ENCODE assay signal across 16 mouse cellular contexts in the genomic region with DNA sequence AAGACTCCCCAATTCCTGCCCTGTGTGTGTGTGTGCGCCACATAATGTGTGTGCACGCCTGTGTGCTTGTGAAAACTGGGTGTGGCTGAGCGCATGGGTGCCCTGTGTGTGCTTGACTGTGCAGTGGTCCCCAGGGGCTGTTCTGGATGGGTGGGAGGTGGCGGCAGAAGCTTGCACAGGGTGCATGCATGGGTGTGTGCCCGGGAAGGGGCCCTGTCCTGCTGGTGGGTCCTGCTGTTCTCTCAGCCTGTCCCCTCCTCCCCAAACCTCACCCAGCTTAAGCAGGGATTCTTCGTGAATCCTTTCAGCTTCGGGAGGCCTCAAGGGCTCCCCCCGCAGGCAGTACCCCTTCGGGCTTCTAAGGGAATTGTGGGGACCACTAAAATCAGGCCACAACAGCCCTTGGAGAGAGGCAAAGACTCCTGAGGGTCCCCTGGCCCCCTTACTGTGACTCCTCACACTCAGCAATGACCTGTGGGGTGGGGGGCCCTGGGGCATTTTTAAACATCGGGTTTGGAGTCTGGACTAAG. TPM values are rescaled to one million over a fixed set of nuclear protein-coding genes. Genes with fewer than 3 reads are reported as not detected.
DNase-seq lines count a peak whose midpoint lies in the region; ATAC-seq and TF ChIP-seq lines count a peak whose summit lies in the region.
"Had no signal": no experiment of that assay in that cellular context is flagged by ENCODE, and none has a peak within 500 bp of the region (broad histone marks: within the 10 kb centered on the region; RNA-seq: fewer than 3 reads in every experiment).

No protein-coding gene starts in this region.

- H3K4me3 ChIP-seq in forebrain, embryonic 11.5 days (ENCODE audit: low read depth, low read length), result no peak overlapping the region
- H3K4me3 ChIP-seq in forebrain, embryonic 14.5 days (ENCODE audit: low read depth, low read length), result no peak overlapping the region
- H3K4me3 ChIP-seq in kidney, embryonic 16.5 days (ENCODE audit: low read length), result no peak overlapping the region
- no peak overlapping the region for H3K4me3 ChIP-seq in MEL (ENCODE audit: control insufficient read depth in 1 of 2, insufficient read depth in 1 of 2, low read depth in 2 of 2, low read length in 2 of 2)
- no peak overlapping the region for H3K4me3 ChIP-seq in lung, postnatal 0 days (ENCODE audit: low read depth, low read length)
- H3K4me3 ChIP-seq: neural tube, embryonic 13.5 days had no signal

- TF ChIP-seq CTCF in MEL (IDR thresholded peaks at IDR 0.05 in 2 of 3, conservative IDR thresholded peaks at IDR 0.05 in 1 of 3; ENCODE audit: control insufficient read depth in 1 of 3, insufficient read depth in 1 of 3, low read depth in 2 of 3, low read length in 3 of 3, poor library complexity in 1 of 3, severe bottlenecking in 1 of 3), result peak in 2 of 3 experiments; percentile 42 to 60; a peak in 4 of 6 replicates
- no peak for TF ChIP-seq CTCF in lung, postnatal 0 days (IDR thresholded peaks at IDR 0.05)

- no peak overlapping the region for H3K9ac ChIP-seq in forebrain, embryonic 11.5 days (ENCODE audit: low read length)
- no peak overlapping the region for H3K9ac ChIP-seq in forebrain, embryonic 14.5 days (ENCODE audit: low read length)
- H3K9ac ChIP-seq in kidney, embryonic 16.5 days (replicated peaks; ENCODE audit: low read length), result no peak overlapping the region
- H3K9ac ChIP-seq in MEL (ENCODE audit: control insufficient read depth, low read depth, low read length, poor library complexity, severe bottlenecking), result no peak overlapping the region
- H3K9ac ChIP-seq in lung, postnatal 0 days (replicated peaks; ENCODE audit: low read depth), result no peak overlapping the region
- H3K9ac ChIP-seq: limb, embryonic 13.5 days; neural tube, embryonic 13.5 days had no signal

- H3K4me1 ChIP-seq in forebrain, embryonic 11.5 days (replicated peaks; ENCODE audit: control insufficient read depth, insufficient read depth, low read length), result peaks cover 2% of the 10 kb centered on the region; the same call in 1 of the 2 replicates
- H3K4me1 ChIP-seq in forebrain, embryonic 14.5 days (ENCODE audit: control insufficient read depth, insufficient read depth, low read length), result no peaks in the 10 kb centered on the region
- H3K4me1 ChIP-seq in kidney, embryonic 16.5 days (ENCODE audit: insufficient read depth, low read length), result peaks cover 25% of the 10 kb centered on the region
- H3K4me1 ChIP-seq in MEL (ENCODE audit: control insufficient read depth in 1 of 2, insufficient read depth in 2 of 2, low read length in 2 of 2), result no peaks in the 10 kb centered on the region
- H3K4me1 ChIP-seq in lung, postnatal 0 days (ENCODE audit: insufficient read depth, low read depth, low read length), result no peaks in the 10 kb centered on the region

- H3K36me3 ChIP-seq in forebrain, embryonic 11.5 days (ENCODE audit: control insufficient read depth, insufficient read depth, low read length), result no peaks in the 10 kb centered on the region
- H3K36me3 ChIP-seq in forebrain, embryonic 14.5 days (ENCODE audit: control insufficient read depth, insufficient read depth, low read length), result peaks cover 3% of the 10 kb centered on the region; the same call in 1 of the 2 replicates
- H3K36me3 ChIP-seq in kidney, embryonic 16.5 days (ENCODE audit: insufficient read depth, low read length), result no peaks in the 10 kb centered on the region
- no peaks in the 10 kb centered on the region for H3K36me3 ChIP-seq in MEL (ENCODE audit: control insufficient read depth in 1 of 2, insufficient read depth in 2 of 2, low read length in 2 of 2)
- H3K36me3 ChIP-seq in lung, postnatal 0 days (ENCODE audit: insufficient read depth, low read length), result no peaks in the 10 kb centered on the region; the same call in 1 of the 2 replicates

- H3K79me2 ChIP-seq in MEL (ENCODE audit: control insufficient read depth, insufficient read depth, low read length, poor library complexity), result no peaks in the 10 kb centered on the region

- peak; percentile 51 for DNase-seq in forebrain, embryonic 11.5 days (ENCODE audit: low spot score)
- no peak for DNase-seq in forebrain, embryonic 14.5 days (ENCODE audit: low spot score)
- no peak for DNase-seq in kidney, postnatal 25 days
- DNase-seq in A20 (ENCODE audit: low read depth, low spot score) (peak; percentile 26), MEL (ENCODE audit: low read depth, low spot score) (peak; percentile 25)
- no peak for DNase-seq in Muller cell, postnatal 12 days (ENCODE audit: inconsistent ontology term)
- DNase-seq in lung, postnatal 0 days (ENCODE audit: low spot score), result no peak
- DNase-seq: gastrocnemius, postnatal 25 days; lung, postnatal 14 days; thymus, postnatal 25 days had no signal

- H3K27me3 ChIP-seq in forebrain, embryonic 11.5 days (ENCODE audit: control insufficient read depth, insufficient read depth, low read length), result peaks cover 29% of the 10 kb centered on the region
- H3K27me3 ChIP-seq in forebrain, embryonic 14.5 days (replicated peaks; ENCODE audit: control insufficient read depth, insufficient read depth, low read length), result peaks cover 29% of the 10 kb centered on the region
- H3K27me3 ChIP-seq in kidney, embryonic 16.5 days (ENCODE audit: insufficient read depth, low read length), result peaks cover 33% of the 10 kb centered on the region
- no peaks in the 10 kb centered on the region for H3K27me3 ChIP-seq in MEL (ENCODE audit: control insufficient read depth in 1 of 2, insufficient read depth in 2 of 2, low read length in 2 of 2)
- peaks cover 10% of the 10 kb centered on the region; the same call in 1 of the 2 replicates for H3K27me3 ChIP-seq in lung, postnatal 0 days (replicated peaks; ENCODE audit: insufficient read depth, low read length)

- H3K27ac ChIP-seq in forebrain, embryonic 11.5 days (ENCODE audit: low read depth, low read length), result no peak overlapping the region
- H3K27ac ChIP-seq in forebrain, embryonic 14.5 days (ENCODE audit: low read depth, low read length), result no peak overlapping the region
- H3K27ac ChIP-seq in kidney, embryonic 16.5 days (ENCODE audit: low read length), result no peak overlapping the region
- no peak overlapping the region for H3K27ac ChIP-seq in MEL (ENCODE audit: control insufficient read depth, low read depth, low read length)
- H3K27ac ChIP-seq in lung, postnatal 0 days (ENCODE audit: low read length), result no peak overlapping the region
- H3K27ac ChIP-seq: limb, embryonic 13.5 days; neural tube, embryonic 13.5 days had no signal

- 34% methylated on average over 10 of the region's 10 CpGs for WGBS in forebrain, embryonic 11.5 days
- WGBS in forebrain, embryonic 14.5 days, result 32% methylated on average over 10 of the region's 10 CpGs
- 47% methylated on average over 10 of the region's 10 CpGs for WGBS in kidney, embryonic 16.5 days
- 57% methylated on average over 10 of the region's 10 CpGs for WGBS in lung, postnatal 0 days

- TF ChIP-seq RAD21 in MEL (IDR thresholded peaks at IDR 0.05; ENCODE audit: low read depth, low read length), result peak; percentile 8

- no peak for ATAC-seq in forebrain, embryonic 11.5 days (replicated peaks; ENCODE audit: low FRiP score)
- ATAC-seq in forebrain, embryonic 14.5 days, result no peak
- peak; percentile 9; the same call in 1 of the 2 replicates for ATAC-seq in kidney, embryonic 16.5 days (ENCODE audit: low FRiP score, low TSS enrichment)
- no peak for ATAC-seq in lung, postnatal 0 days

- no peak overlapping the region for H3K4me2 ChIP-seq in forebrain, embryonic 11.5 days (ENCODE audit: low read depth, low read length, severe bottlenecking)
- no peak overlapping the region for H3K4me2 ChIP-seq in forebrain, embryonic 14.5 days (ENCODE audit: low read length)
- H3K4me2 ChIP-seq in kidney, embryonic 16.5 days (replicated peaks; ENCODE audit: low read depth, low read length), result no peak overlapping the region
- H3K4me2 ChIP-seq in lung, postnatal 0 days (replicated peaks; ENCODE audit: low read depth, low read length), result no peak overlapping the region
- H3K4me2 ChIP-seq: neural tube, embryonic 13.5 days had no signal

- no peak for TF ChIP-seq EP300 in MEL (IDR thresholded peaks at IDR 0.05; ENCODE audit: low read depth in 1 of 2, low read length in 2 of 2)
- TF ChIP-seq EP300 in lung, postnatal 0 days (IDR thresholded peaks at IDR 0.05), result no peak

- no peaks in the 10 kb centered on the region for H3K9me3 ChIP-seq in forebrain, embryonic 11.5 days (ENCODE audit: control insufficient read depth, low read length)
- no peaks in the 10 kb centered on the region for H3K9me3 ChIP-seq in forebrain, embryonic 14.5 days (replicated peaks; ENCODE audit: control insufficient read depth, low read length)
- H3K9me3 ChIP-seq in kidney, embryonic 16.5 days (ENCODE audit: low read length), result no peaks in the 10 kb centered on the region
- no peaks in the 10 kb centered on the region for H3K9me3 ChIP-seq in MEL (replicated peaks; ENCODE audit: insufficient read depth, low read length)
- no peaks in the 10 kb centered on the region for H3K9me3 ChIP-seq in lung, postnatal 0 days (ENCODE audit: low read length)
- H3K9me3 ChIP-seq: limb, embryonic 13.5 days; neural tube, embryonic 13.5 days had no signal

- TF ChIP-seq POLR2A in MEL (IDR thresholded peaks at IDR 0.05; ENCODE audit: control insufficient read depth in 1 of 2, insufficient read depth in 1 of 2, low read depth in 1 of 2, low read length in 2 of 2, poor library complexity in 1 of 2), result no peak

RNA-seq across cellular contexts. Expression of a gene that starts 8.9 kb away (rescaled TPM):
- polyA plus RNA-seq in forebrain, embryonic 11.5 days (2014; fragmentation: Nextera tagmentation; extraction: Ambion mirVana), result 0.65 and 0.84 TPM in 2 replicates
- 0.63 and 1.2 TPM in 2 replicates for polyA plus RNA-seq in forebrain, embryonic 14.5 days (2014; fragmentation: Nextera tagmentation; extraction: Ambion mirVana)
- polyA plus RNA-seq in kidney, embryonic 16.5 days (2015; fragmentation: Nextera tagmentation; extraction: Ambion mirVana), result 0.15 TPM in 1 of 2 replicates, not detected in the other
- total RNA-seq in MEL (2012; rRNA removed), result not detected in 2 replicates
- polyA plus RNA-seq in MEL (2012; ENCODE audit: insufficient read depth in 1 of 2, insufficient read length in 2 of 2, low read depth in 1 of 2, low replicate concordance in 2 of 2, missing spikeins in 1 of 2), result under 1 TPM in 1 of 2 experiments, not detected in 1; 0.15 TPM
- 0.08 TPM in 1 of 2 replicates, not detected in the other for polyA plus RNA-seq in lung, postnatal 0 days (2015; fragmentation: Nextera tagmentation; extraction: Ambion mirVana)
- total RNA-seq: common myeloid progenitor, adult 5-6 weeks; hematopoietic stem cell, adult 5-6 weeks had no signal
- polyA plus RNA-seq: limb, embryonic 13.5 days; liver, embryonic 16.5 days had no signal

RNA-seq across cellular contexts. Expression of a gene that starts 32.5 kb away (rescaled TPM):
- polyA plus RNA-seq in forebrain, embryonic 11.5 days (2014; fragmentation: Nextera tagmentation; extraction: Ambion mirVana), result 76.4 and 76.7 TPM in 2 replicates
- 61.9 and 67.0 TPM in 2 replicates for polyA plus RNA-seq in forebrain, embryonic 14.5 days (2014; fragmentation: Nextera tagmentation; extraction: Ambion mirVana)
- polyA plus RNA-seq in kidney, embryonic 16.5 days (2015; fragmentation: Nextera tagmentation; extraction: Ambion mirVana), result 56.1 and 59.5 TPM in 2 replicates
- total RNA-seq in MEL (2012; rRNA removed), result 3.0 and 3.3 TPM in 2 replicates
- polyA plus RNA-seq in MEL (2012; ENCODE audit: insufficient read depth in 1 of 2, insufficient read length in 2 of 2, low read depth in 1 of 2, low replicate concordance in 2 of 2, missing spikeins in 1 of 2), result 10 to 100 TPM in 1 of 2 experiments, not detected in 1; 10.6 TPM
- polyA plus RNA-seq in lung, postnatal 0 days (2015; fragmentation: Nextera tagmentation; extraction: Ambion mirVana), result 23.1 and 24.2 TPM in 2 replicates

RNA-seq across cellular contexts. Expression of a gene that starts 59.8 kb away (rescaled TPM):
- 3.8 and 4.9 TPM in 2 replicates for polyA plus RNA-seq in forebrain, embryonic 11.5 days (2014; fragmentation: Nextera tagmentation; extraction: Ambion mirVana)
- polyA plus RNA-seq in forebrain, embryonic 14.5 days (2014; fragmentation: Nextera tagmentation; extraction: Ambion mirVana), result 4.8 and 6.0 TPM in 2 replicates
- polyA plus RNA-seq in kidney, embryonic 16.5 days (2015; fragmentation: Nextera tagmentation; extraction: Ambion mirVana), result 1.8 and 2.9 TPM in 2 replicates
- total RNA-seq in MEL (2012; rRNA removed), result 7.8 and 14.2 TPM in 2 replicates
- polyA plus RNA-seq in MEL (2012; ENCODE audit: insufficient read depth in 1 of 2, insufficient read length in 2 of 2, low read depth in 1 of 2, low replicate concordance in 2 of 2, missing spikeins in 1 of 2), result 10 to 100 TPM in 1 of 2 experiments, not detected in 1; 20.3 TPM
- 1.8 and 2.2 TPM in 2 replicates for polyA plus RNA-seq in lung, postnatal 0 days (2015; fragmentation: Nextera tagmentation; extraction: Ambion mirVana)

Comparison
In these comparisons a context has a peak if more than half of its experiments do, and no peak if none do; other contexts are left out.
1. DNase-seq: peak in forebrain, embryonic 11.5 days (single experiment), A20 (single experiment) and MEL (single experiment); none in forebrain, embryonic 14.5 days (single experiment), kidney, postnatal 25 days (0 of 2), Muller cell, postnatal 12 days (single experiment) and lung, postnatal 0 days (single experiment).